Mouse (Mus musculus) midbrain, embryonic 11.5 days (tissue): ENCODE measurements at regions not wholly inside any gene's neighbourhood (a gene's known extent, or its start where the extent isn't known, plus 50 kb on each side); places are given as distances from the start of the nearest gene placed in this dataset.
"Not testable (repeated sequence)": the region's sequence is repeated elsewhere in the genome, so short reads cannot be mapped to it uniquely, and the experiment has no call there.

Experiments
- ATAC-seq: fragments of 200-750 bp; cut with Nextera tagmentation; 2 replicates; pipeline ENCODE4 v1.8.0; 2017; ENCODE audit warnings: moderate TSS enrichment, moderate library complexity; ENCODE audit not compliant: low FRiP score
- DNase-seq: peaks from one replicate; pipeline ENCODE4 v3.0.0; 2015; ENCODE audit warnings: low spot score; ENCODE audit errors: missing footprints
- H3K27ac ChIP-seq: fragments of 300-500 bp; sonication (generic); 2 replicates; pipeline ENCODE4 v1.5.1; 2014; ENCODE audit warnings: low read depth, low read length
- H3K27me3 ChIP-seq: fragments of 300-500 bp; sonication (generic); 2 replicates; pipeline ENCODE4 v1.6.1; 2014; ENCODE audit warnings: mild to moderate bottlenecking, low read length, moderate library complexity, mixed read lengths; ENCODE audit not compliant: control insufficient read depth, insufficient read depth
- H3K36me3 ChIP-seq: fragments of 300-500 bp; sonication (generic); 2 replicates; pipeline ENCODE4 v1.6.1; 2014; ENCODE audit warnings: mild to moderate bottlenecking, low read length, moderate library complexity, mixed read lengths; ENCODE audit not compliant: control insufficient read depth, insufficient read depth
- H3K4me1 ChIP-seq: fragments of 300-500 bp; sonication (generic); 2 replicates; pipeline ENCODE4 v1.6.1; 2014; ENCODE audit warnings: low read length; ENCODE audit not compliant: control insufficient read depth, insufficient read depth
- H3K4me2 ChIP-seq: fragments of 300-500 bp; sonication (generic); 2 replicates; pipeline ENCODE4 v1.6.1; 2014; ENCODE audit warnings: mild to moderate bottlenecking, moderate library complexity
- H3K4me3 ChIP-seq: fragments of 300-500 bp; sonication (generic); 2 replicates; pipeline ENCODE4 v1.5.1; 2014; ENCODE audit warnings: low read depth, low read length
- H3K9ac ChIP-seq: fragments of 300-500 bp; sonication (generic); 2 replicates; pipeline ENCODE4 v1.6.1; 2014; ENCODE audit warnings: low read length
- H3K9me3 ChIP-seq: fragments of 300-500 bp; sonication (generic); 2 replicates; pipeline ENCODE4 v1.6.1; 2016; ENCODE audit warnings: low read length; ENCODE audit not compliant: control insufficient read depth
- WGBS: fragments of 180-500 bp; shearing (Covaris S2); extraction: QIAGEN DNeasy Blood & Tissue Kit; methylation state at CpG from one replicate; pipeline ENCODE4 v1.1.7; 2014; 5-methylcytosine and 5-hydroxymethylcytosine counted together

DNA sequence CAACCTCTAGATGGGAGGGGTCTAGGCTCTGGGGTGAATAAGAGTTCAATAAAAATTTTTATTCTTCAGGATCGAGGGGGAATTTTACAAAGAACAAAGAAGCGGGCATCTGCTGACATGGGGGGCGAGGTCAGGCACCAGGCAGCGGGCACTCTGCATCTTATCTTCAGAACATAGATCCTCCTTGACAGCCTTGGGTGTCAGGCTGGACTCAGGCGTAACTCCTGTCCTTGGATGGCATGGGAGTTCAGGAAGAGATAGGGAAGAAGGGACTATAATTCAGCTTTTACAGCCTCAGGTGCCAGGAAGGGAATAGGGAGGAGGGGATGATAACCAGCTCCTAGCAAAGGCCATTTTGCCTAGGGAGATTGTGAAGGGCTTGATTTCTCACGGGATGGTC lies 753.1 kb downstream of the Gm10330 start:
- not testable (repeated sequence) for H3K27ac ChIP-seq, H3K4me3 ChIP-seq, H3K36me3 ChIP-seq, H3K9ac ChIP-seq, H3K4me2 ChIP-seq, DNase-seq, H3K27me3 ChIP-seq, H3K9me3 ChIP-seq, ATAC-seq, H3K4me1 ChIP-seq
- 88% methylated on average over 5 of the region's 6 CpGs for WGBS

DNA sequence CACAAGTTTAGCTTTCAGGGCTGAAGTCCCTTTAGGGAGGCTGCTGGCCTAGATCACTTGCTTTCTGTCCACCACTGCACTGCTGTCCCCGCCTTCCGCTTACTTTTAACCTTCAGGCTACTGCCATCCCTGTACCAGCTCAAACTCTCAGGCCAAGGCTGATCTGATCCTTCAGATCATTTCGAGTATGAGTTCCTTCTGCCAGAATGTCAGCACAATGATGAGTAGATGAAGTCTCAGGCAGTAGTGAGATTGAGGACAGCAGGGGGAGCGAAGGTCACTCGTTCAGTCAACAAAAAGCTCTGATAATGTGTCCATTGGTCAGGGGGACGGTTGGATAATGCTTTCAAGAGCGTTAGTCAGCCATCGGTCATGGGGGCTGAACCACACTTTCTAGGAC lies 756.5 kb downstream of the Gm10330 start:
- ATAC-seq, H3K4me2 ChIP-seq, H3K27me3 ChIP-seq, H3K9ac ChIP-seq, H3K4me1 ChIP-seq, H3K27ac ChIP-seq, H3K36me3 ChIP-seq, H3K4me3 ChIP-seq, DNase-seq, H3K9me3 ChIP-seq: not testable (repeated sequence)
- whole genome bisulfite sequencing = 77% methylated on average over 7 of the region's 8 CpGs

DNA sequence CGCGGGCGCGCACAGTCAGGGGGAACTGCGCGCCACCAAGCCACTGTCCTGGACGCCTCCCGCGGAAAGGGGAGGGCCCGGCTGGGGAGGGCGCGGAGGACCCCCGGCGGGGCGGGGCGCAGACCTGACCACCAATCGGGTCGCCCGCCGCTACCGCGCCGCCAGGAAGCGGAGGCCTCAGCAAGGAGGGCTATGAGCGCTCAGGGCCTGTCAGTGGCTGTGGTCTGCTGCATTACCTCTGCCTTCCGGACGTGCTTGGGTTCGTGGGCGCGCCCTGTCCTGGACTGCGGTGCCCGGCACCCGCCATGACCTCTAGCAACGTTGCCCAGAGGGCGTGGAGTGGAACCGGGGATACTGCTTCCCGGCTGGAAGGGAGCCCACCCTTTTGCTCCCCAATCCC lies 769.9 kb downstream of the Gm10330 start:
- DNase-seq (peak; percentile 85), ATAC-seq (0 out of 2 replicates have a peak, but pooled peaks have one; percentile 66)
- not testable (repeated sequence) for H3K27ac ChIP-seq, H3K4me1 ChIP-seq, H3K36me3 ChIP-seq, H3K9ac ChIP-seq, H3K9me3 ChIP-seq, H3K27me3 ChIP-seq
- Histone ChIP-seq H3K4me2 (peak overlapping the region; percentile 27), H3K4me3 (peak overlapping the region; percentile 33)
- 1% methylated on average over 21 of the region's 37 CpGs for WGBS

DNA sequence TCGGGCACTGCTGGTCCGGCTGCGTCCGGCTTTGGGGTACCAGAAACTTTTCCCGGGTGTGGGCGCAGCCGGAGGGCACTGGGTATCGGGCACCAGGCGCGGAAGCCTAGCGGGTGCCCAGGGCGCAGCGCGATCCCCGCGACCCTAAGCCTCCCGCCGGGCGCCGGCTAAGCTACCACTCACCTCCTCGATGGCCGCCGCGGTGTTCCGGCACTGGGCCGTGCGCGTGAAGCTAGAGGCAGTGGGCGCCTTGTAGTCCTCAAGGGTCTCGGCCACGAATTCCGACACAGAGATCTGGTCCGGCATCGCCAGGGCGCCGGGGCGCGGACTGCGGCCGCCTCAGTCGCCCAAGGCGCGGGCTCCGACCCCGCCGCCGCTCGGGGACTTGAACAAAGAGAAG lies 770.4 kb downstream of the Gm10330 start:
- 1% methylated on average over 15 of the region's 48 CpGs for WGBS
- not testable (repeated sequence) for H3K27ac ChIP-seq, H3K36me3 ChIP-seq, H3K4me1 ChIP-seq, H3K27me3 ChIP-seq, ATAC-seq, H3K9me3 ChIP-seq
- peak; percentile 84 for DNase-seq
- peak overlapping the region; percentile 44; the same call in 1 of the 2 replicates for H3K9ac ChIP-seq
- H3K4me2 ChIP-seq = peak overlapping the region; percentile 20; the same call in 1 of the 2 replicates
- peak overlapping the region; percentile 33 for H3K4me3 ChIP-seq
